Mouse (Mus musculus) ovary, postnatal 10 days (tissue): ENCODE data around the gene Hist1h2bn.
"Not testable (repeated sequence)": the region's sequence is repeated elsewhere in the genome, so short reads cannot be mapped to it uniquely, and the experiment has no call there.

ENCODE experiments used
- DNase-seq: peaks from one replicate; pipeline ENCODE4 v3.0.0; 2022; ENCODE audit warnings: low spot score

The Hist1h2bn gene

DNA sequence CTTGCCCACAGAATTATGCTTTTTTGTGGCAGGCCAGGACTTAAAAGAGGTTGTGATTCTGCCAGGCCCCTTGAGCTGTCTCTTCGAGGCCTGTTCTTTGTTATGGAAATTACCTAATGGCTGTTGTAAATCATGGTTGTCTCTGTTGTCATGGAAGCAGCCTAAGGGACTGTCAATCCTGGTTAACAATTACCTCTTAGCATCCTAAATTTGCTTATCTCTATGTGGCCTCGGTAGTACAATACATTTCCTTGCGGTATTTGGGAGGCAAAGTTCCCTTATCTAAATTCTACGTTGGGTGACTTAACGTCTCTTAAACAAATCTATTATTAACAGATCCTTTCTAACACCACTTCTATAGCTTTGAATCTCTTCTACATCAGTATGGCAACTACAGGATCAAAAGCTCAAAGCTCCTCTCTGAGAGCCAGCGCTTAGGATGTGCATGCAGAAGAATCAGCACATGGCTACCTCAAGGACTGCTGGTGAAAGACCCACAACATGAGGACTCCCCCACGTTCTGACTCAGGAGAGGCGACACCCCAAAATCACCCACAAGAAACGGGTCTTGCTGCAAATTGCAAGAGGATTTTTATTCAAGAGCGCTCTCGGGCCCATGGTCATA, 25.9 kb upstream of the Hist1h2bn start:
- DNase-seq = no peak

DNA sequence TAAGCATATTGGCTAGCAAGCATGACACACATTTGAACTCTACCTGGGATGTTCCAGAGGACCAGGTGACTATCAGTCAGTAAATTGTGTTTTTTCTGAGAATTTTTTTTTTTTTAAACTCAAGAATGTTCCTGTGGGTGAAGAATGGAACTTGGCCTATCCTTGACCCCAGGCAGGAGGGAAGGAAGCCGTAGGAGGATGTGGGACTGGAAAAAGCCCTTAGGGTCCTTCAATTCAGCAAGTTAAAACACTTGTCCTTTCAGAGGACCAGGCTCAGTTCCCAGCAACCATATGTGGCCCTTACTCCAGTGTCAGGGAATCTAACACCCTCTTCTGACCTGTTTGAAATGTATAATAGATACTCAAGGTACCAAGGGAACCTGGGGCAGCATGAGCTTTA, 24.4 kb upstream of the Hist1h2bn start:
- no peak for DNase-seq

DNA sequence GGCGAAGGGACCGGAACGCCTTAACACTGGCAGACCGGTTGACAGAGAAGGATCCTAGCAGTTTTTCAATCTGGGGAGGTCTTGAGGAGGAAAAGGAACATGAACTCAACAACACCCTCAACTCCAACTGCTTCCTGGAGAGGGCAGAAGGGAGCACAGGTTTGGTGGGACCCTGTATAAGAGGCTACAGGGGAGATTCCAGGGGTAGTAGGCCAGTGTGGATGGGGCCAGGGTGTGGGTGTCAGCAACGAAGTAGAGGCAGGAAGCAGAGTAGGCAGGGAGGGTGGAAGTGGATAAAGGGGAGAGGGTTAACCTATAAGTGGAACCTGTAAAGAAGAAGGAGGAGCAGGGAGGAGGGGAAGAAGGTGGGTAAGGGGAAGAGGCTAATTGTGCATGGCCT, 20.5 kb upstream of the Hist1h2bn start:
- no peak for DNase-seq

DNA sequence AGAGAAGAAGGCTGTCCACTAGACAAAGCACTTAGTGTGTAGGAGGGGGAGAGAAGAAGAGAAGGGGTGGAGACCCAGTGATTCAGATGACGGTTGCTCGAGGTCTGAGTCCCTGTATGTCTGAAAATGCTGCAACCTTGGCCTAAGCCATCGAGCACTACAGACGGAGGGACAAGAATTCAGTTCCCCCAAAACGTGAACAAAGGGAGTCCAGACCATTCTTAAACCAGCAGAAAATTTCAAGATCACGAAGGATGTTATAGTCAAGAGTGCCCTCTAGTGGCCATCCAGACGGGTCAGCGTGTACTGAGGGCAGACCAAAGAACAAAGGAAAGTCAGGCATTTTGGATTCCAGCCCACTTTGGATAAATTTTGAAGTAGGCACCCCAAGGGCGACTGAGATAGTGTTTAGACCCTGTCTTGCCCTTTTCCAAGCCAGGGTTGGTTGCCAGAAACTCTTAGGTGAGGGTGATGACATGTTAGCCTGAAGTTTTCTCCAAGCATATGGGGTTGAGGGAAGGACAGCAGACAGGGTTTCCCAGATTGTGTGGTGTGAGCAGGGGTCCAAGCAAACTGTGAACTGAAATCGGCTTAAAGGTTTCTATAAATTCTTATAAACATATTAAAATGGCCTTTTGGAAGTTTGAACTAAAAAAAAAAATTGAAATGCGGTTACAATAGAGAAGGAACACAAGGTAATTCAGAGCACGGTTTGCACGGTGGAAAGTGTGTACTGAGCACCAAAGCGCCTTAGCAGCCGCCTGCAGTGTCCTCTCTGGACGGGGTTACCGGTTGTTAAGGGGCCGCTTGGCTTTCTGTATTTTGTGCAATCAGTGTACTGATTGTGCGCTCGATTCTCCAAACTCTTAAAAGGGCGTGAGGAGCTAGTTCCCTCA, 19.7 kb upstream of the Hist1h2bn start:
- DNase-seq = no peak

DNA sequence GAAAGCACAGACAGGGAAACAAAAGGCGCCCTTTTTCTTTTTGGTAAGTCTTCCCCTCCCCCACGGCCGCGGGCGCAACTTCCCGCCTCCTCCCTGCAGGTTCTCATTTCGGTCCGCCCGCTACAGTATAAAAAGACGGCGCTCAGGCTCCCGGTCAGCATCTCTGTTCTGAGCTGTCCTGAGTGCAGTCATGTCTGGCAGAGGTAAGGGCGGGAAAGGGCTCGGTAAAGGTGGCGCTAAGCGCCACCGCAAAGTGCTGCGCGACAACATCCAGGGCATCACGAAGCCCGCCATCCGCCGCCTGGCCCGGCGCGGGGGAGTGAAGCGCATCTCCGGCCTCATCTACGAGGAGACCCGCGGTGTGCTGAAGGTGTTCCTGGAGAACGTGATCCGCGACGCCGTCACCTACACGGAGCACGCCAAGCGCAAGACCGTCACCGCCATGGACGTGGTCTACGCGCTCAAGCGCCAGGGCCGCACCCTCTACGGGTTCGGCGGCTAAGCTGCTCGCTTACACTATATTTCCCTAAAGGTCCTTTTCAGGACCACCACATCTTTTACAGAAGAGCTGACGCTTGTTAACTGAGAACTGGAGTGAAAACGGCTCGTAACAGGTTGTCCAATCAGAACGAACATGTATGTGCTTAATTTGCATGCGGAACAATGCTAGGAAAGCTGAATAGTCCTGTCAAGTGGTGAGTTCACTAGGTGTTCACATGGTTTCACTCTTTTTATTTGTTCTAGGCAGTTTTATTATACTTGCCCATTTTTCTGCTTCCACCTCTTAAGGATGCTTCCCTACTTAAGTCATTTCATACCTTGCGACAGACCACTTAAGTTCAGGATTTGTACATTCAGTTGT, 18.8 kb upstream of the Hist1h2bn start, which contains the start of gene Hist1h4j:
Gene Hist1h4j (plus strand): TSS at position 159 of the 862 bp plus-strand sequence.
- peak; percentile 60 for DNase-seq

DNA sequence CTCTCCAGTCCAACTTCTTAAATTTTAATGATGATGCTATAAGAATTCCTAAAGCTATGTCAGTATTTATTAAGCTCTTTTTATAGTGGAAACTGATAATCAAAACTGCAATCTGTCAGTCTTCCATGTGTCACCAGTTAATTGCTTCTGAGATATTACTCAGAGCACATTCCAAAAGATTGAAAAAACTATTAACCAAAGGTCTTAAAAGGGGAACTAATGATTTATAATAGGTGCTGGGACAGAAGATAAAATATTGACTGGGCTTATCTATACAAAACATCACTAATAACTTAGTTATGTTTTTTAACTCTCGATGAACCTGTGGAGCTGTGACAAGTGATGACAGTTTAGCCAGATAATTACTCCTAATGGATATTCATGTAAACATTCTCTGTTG, 8.9 kb upstream of the Hist1h2bn start:
- DNase-seq = no peak

DNA sequence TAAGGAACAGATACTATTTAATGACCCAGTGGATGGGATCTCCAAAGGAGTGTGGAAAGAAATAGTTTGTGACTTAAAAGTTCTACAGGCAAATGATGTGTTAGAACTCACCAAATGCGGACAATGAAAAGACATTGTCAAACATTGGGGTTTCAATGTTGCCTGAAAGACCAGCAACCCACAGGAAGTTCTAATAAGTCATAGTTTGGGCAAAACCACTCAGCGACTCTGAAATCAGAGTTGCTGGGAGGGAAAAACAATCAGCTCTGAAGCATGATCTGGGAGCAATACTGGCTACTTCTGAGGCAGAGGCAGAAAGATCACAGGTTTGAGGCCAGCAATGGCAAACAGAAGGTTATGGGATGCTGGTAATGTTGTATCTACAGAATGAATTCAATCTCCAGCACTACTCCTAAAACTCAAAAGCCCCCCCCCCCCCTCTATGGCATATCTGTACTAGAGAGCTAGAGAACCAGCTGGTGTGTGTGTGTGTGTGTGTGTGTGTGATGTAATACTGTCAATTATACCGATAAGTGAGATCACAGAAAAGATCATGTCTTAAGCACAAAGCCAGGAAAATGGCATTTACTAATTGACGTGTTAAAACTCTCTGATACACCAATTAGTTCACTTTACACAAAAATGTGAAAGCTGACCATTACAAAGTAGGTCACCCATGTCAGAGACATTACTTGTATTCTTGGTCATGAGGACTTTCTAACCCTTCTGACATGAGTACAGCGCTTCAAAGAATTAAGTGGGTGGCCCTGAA, 4.3 kb upstream of the Hist1h2bn start:
- DNase-seq = no peak

DNA sequence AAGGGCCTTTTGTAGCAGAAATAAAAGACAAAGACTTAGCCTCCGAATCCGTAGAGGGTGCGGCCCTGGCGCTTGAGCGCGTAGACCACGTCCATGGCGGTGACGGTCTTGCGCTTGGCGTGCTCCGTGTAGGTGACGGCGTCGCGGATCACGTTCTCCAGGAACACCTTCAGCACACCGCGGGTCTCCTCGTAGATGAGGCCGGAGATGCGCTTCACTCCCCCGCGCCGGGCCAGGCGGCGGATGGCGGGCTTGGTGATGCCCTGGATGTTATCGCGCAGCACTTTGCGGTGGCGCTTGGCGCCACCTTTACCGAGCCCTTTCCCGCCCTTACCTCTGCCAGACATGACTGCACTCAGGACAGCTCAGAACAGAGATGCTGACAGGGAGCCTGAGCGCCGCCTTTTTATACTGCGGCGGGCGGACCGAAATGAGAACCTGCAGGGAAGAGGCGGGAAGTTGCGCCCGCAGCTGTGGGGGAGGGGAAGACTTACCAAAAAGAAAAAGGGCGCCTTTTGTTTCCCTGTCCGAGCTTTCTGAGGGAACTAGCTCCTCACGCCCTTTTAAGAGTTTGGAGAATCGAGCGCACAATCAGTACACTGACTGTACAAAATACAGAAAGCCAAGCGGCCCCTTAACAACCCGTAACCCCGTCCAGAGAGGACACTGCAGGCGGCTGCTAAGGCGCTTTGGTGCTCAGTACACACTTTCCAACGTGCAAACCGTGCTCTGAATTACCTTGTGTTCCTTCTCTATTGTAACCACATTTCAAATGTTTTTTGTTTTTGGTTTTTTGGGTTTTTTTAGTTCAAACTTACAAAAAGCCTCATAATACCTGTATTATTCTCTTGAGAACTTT, 3.5 kb upstream of the Hist1h2bn start, which contains the start of gene Hist1h4k:
Gene Hist1h4k (minus strand): TSS at position 347 of the 859 bp plus-strand sequence.
- peak; percentile 91 for DNase-seq

DNA sequence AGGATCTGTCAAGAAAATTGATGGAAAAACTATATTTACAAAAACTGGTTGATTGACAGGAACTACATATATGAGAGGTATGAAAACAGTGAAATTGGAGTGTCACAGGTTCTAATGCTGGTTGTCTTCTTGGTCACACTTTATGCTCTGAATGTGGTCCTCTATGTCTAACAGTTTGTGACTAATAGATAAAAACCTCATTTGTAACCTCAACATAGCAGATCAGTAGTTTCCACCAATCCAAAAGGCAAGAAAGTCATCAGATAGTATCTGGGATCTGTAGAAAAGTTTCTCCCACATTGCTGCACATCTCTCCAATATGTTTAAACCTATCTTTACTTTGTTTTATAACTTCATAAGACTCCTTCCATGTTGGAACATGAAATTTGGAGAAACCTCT, 2.5 kb upstream of the Hist1h2bn start:
- DNase-seq = no peak

DNA sequence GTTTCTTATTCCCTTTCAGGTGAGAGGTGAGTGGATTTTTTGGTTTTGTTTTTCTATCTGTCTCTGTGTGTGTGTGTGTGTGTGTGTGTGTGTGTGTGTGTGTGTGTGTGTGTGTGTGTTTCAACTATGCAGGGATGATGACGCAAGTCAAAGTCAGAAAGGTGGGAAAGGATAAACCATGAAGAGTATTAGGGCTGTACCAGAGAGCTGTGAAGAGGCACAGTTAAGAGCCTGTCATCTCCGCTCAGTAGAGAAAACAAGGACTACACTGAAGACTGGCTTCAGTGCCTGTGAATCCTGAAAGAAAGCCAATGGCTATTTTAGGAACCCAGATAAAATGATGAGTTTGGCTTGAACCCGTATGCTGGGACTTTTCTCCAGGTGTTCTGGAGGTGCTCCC, 2.1 kb upstream of the Hist1h2bn start:
- no peak for DNase-seq

DNA sequence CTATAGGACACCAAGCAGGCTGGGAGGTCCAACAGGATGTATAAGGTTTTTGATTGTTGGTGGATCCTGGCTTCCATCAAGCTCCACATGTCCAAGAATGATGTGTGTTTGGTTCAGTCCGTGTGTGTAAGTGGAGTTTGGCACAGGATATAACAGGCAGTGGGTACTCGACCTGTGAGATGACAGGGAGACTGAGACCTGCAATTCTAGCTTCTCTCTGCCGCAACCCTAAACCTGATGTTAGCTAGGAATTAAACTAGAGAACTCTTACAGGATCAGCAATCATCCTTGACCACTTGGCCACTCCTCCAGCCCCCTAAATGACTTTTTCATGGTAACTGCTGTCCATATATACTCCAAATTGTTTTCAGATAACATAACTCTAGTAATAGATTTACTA, 1.6 kb upstream of the Hist1h2bn start:
- no peak for DNase-seq

DNA sequence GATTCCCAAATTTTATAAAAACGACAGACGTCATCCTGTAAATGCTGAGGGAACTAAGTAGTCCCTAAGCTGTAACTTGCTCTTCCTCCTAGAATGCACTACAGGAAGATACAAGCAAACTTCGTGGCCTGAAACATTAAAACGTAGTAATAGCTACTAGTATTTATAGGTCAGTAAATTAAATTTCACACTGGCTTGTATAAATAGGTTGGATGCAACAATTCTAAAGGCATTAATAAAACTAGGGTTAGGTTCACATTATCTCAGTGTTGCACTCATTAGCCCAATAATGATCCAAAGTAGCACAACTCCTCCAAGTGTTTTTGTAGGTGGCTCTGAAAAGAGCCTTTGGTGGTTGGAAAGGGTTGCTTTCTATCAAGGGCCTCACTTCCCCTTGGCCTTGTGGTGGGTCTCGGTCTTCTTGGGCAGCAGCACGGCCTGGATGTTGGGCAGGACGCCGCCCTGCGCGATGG, 836 bp upstream of the Hist1h2bn start:
- DNase-seq = no peak

DNA sequence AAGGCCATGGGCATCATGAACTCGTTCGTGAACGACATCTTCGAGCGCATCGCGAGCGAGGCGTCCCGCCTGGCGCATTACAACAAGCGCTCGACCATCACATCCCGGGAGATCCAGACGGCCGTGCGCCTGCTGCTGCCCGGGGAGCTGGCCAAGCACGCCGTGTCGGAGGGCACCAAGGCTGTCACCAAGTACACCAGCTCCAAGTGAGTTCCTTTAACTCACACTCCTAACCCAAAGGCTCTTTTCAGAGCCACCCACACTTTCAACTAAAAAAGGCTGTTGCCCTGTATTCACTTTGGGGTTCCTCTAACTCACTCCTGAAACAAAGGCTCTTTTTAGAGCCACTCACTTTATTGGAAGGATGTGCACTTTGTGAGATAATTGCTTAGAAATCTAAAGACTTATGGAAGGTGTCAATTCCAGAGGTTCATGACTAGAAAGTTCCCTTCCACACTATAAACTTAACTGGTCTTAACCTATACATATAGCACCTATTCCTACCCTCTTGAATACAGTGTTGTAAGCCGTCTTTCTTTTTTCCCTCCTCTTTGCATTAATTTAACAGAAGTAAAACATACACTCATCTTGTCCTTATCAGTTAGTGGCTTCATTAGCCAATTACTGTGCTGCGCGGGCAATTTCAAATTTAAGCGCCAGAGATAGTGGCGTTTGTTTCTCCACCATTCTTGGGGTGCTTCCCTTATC, 525 bp downstream of the Hist1h2bn start:
- DNase-seq = not testable (repeated sequence)

DNA sequence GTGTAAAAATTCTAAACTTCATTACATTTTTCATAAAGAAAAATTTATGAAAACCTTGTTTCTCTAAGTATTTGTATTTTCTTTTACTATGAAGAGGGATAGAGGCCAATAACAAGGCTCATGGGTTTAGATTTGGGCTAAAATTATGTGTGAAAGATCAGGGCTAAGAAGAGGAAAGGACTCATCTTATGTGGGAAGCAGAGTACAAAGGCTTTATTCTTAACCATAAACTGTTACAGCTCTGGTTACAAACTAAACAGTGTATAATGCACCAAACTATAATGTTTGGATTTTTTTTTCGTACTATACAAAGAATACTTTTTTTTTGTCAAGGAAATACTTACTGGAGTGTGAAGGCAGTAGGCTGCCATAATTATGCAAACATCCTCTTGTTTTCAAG, 1.8 kb downstream of the Hist1h2bn start:
- no peak for DNase-seq

DNA sequence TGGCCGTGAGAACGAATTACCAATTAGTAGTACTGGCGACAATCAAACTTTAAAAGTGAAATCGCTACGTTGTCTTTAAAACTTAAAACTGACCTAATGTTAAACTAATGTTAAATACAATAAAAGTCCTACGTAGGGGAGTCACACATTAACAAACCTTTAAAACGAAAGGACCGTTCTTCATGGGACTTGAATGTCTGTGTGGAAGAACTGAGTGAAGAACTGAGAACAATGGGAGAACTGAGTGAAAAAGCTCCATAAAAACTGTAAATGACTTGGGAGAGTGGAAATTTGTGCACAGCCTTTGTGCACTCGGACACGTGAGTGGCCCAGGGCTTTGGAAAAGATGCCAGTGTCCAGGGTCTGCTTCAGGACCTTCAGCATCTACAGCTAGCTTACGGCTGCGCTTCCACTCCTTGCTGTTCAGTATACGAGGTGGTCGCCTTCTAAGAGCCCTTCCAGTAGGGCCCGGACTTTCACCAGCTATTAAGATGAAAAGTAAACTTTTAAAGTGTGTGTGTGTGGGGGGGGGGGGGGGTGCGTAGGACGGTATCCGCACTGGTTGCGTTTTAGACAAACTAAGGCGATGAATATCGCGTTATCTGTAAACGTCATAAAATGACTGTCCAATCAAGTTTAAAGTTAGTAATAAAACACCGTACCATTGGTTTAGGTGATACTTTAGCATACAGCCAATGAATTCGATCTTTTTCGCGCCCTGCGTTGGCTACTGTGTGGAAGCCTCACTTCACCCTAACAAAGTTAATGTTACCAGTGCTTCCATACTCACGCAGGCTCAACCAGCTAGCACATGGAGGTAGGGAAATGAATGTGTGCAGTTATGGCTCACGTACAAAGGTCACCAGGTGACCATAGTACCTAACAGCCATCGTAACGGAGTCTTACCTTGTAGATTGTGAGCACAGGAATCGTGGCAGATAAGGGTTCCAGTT, 25.2 kb downstream of the Hist1h2bn start:
- peak; percentile 28 for DNase-seq

DNA sequence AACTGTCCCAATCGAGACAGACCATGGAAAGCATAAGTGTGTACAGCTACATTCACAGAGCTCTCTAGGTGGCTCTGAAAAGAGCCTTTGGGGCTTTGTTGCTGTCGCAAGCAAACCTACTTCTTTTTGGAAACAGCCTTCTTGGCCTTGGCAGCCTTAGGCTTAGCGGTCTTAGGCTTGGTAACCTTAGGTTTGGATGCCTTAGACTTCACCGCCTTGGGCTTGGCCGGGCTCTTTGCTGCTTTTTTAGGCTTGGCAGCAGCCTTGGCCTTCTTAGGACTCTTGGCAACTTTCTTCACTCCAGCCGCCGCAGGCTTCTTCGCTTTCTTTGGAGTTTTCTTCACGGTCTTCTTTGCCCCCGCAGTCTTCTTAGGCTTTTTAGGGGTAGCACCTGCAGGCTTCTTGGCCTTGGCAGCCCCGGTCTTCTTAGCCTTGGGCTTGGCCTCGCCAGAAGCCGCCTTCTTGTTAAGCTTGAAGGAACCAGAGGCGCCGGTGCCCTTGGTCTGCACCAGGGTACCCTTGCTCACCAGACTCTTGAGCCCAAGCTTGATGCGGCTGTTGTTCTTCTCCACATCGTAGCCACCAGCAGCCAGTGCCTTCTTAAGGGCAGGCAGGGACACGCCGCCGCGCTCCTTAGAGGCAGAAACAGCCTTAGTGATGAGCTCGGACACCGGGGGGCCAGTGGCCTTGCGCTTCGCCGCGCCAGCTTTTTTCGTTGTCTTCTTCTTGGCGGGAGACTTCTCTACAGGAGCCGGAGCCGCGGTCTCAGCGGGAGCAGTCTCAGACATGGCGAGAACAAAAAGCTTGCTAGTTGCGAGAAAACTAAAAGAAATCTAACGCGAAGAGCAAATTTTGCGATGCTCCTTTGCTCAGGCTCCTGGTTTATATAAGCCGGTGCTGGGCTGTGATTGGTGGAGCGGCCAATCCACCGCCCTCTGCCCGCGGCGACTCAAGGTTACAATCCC, 26.1 kb downstream of the Hist1h2bn start, which contains the start of gene Hist1h1b:
Gene Hist1h1b (minus strand): TSS at position 859 of the 965 bp plus-strand sequence.
- DNase-seq = peak; percentile 60

DNA sequence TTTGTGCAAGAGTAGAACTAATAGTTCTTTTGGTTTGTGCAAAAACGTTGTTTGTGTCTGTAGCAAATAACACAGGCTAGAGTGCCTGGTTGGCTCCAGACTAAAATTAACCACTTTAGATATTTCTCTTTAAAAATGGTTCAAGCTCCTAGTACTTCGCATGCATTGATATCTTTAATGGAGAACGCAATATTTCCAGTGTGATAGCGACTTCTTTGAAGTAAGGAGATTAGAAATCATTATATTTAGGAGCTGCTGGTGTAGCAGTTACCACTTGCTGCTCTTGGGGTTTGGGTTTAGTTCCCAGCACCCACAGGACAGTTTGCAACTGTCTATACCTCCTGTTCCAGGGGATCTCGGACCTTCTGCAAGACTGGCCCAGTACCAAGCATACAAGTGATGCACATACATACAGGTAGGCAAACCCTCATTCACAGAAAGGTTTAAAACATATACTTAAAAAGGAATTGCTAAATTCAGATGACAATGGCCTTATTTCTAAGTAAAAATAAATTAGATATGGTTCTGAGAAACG, 27.2 kb downstream of the Hist1h2bn start:
- no peak for DNase-seq
